Mouse (Mus musculus) cerebellum, adult 11-12 months (tissue): ENCODE data around the gene Tlnrd1.

Experiments used
- DNase-seq: peaks from one replicate; pipeline ENCODE4 v3.0.0; 2022

The Tlnrd1 gene

DNA sequence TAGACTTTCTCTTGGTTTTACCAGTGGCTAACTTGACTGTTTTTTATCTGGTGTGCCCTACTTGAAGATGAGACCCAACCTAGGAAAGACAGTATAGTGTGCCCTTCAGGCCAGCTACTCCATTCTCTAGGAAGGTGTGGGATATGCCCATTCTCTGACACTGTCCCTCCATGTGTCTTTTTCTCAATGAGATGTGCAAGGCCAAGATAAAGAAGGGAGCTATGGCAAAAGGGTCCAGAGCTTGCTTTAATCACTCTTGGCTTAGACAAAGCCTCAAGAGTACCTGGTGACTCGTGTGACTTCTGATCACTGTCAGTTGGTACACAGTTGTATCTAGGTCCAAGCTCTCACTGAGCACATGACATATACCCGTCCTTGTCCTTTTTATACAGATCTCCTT, 44.0 kb downstream of the Tlnrd1 start:
- no peak for DNase-seq

DNA sequence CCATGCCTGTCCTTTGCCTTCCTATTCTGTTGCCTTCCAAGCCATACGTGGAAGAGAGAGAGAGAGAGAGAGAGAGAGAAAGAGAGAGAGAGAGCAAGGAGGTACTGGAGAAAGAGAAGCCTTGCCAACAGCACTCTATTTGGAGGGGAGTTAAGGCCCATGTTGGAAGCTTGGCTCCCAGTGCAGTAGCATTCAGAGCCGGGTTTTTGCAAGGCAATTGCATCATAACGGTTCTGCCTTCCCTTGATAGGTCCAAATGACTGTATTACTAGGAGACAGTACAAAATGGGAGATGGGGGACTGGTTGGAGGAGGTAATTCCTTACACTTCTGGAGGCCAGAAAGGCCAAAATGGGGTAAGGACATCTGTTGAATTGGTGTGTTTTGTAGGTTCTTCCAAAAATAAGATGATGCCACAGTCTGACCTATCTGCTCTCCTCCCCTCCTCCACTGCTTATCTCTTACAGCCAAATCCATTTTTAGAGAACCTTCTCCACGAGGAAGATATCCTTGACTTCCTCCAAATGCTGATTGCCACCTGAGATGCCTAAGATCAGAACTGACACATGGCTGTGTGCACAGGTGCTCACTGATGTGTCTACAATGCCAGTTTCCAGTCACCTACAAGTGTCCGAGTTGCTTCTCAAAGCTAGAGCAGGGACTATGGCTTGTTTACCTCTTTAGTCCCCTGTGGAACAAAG, 45.4 kb downstream of the Tlnrd1 start:
- no peak for DNase-seq
